Mouse (Mus musculus): ENCODE measurements around the gene Cyb561d1.

Cyb561d1 gene

GRCm38 (mm10) chr3:108200329-108201323 is at the start of gene Cyb561d1:
TSS of gene Cyb561d1 (minus strand) at chr3:108201212.
- peak; percentile 97 for DNase-seq (ENCODE audit: low read depth, low spot score)

GRCm38 (mm10) chr3:108246857-108247256 is 45.8 kb upstream of the Cyb561d1 start:
- DNase-seq (ENCODE audit: low read depth, low spot score) = no peak

GRCm38 (mm10) chr3:108241243-108241839 is 40.3 kb upstream of the Cyb561d1 start:
- no peak for DNase-seq (ENCODE audit: low read depth, low spot score)

GRCm38 (mm10) chr3:108237474-108238102 is 36.6 kb upstream of the Cyb561d1 start:
- DNase-seq (ENCODE audit: low read depth, low spot score) = peak; percentile 49

- DNase-seq (ENCODE audit: low read depth, low spot score) = no peak
Observed at GRCm38 (mm10) chr3:108231646-108232045, 30.6 kb upstream of the Cyb561d1 start.

- DNase-seq (ENCODE audit: low read depth, low spot score) = no peak
Observed at GRCm38 (mm10) chr3:108227521-108227920, 26.5 kb upstream of the Cyb561d1 start.

GRCm38 (mm10) chr3:108226558-108227350 is 25.7 kb upstream of the Cyb561d1 start, which contains the start of gene Sypl2:
TSS of gene Sypl2 (minus strand) at chr3:108226648.
- peak; percentile 72 for DNase-seq (ENCODE audit: low read depth, low spot score)

- no peak for DNase-seq (ENCODE audit: low read depth, low spot score)
Observed at GRCm38 (mm10) chr3:108225711-108226557, 24.9 kb upstream of the Cyb561d1 start.

- DNase-seq (ENCODE audit: low read depth, low spot score) = no peak
Observed at GRCm38 (mm10) chr3:108220661-108221060, 19.6 kb upstream of the Cyb561d1 start.

- peak; percentile 59 for DNase-seq (ENCODE audit: low read depth, low spot score)
Observed at GRCm38 (mm10) chr3:108214734-108215133, 13.7 kb upstream of the Cyb561d1 start.

GRCm38 (mm10) chr3:108212406-108212805 is 11.4 kb upstream of the Cyb561d1 start:
- no peak for DNase-seq (ENCODE audit: low read depth, low spot score)

GRCm38 (mm10) chr3:108211845-108212244 is 10.8 kb upstream of the Cyb561d1 start:
- DNase-seq (ENCODE audit: low read depth, low spot score) = no peak

GRCm38 (mm10) chr3:108210771-108211139 is 9.7 kb upstream of the Cyb561d1 start, which contains the start of gene Atxn7l2:
TSS of gene Atxn7l2 (minus strand) at chr3:108210934.
- peak; percentile 90 for DNase-seq (ENCODE audit: low read depth, low spot score)

GRCm38 (mm10) chr3:108209946-108210770 is 9.1 kb upstream of the Cyb561d1 start:
- DNase-seq (ENCODE audit: low read depth, low spot score) = peak; percentile 98

- DNase-seq (ENCODE audit: low read depth, low spot score) = no peak
Observed at GRCm38 (mm10) chr3:108209536-108209935, 8.5 kb upstream of the Cyb561d1 start.

GRCm38 (mm10) chr3:108209001-108209400 is 8.0 kb upstream of the Cyb561d1 start:
- DNase-seq (ENCODE audit: low read depth, low spot score) = no peak

- DNase-seq (ENCODE audit: low read depth, low spot score) = no peak
Observed at GRCm38 (mm10) chr3:108206731-108207375, 5.8 kb upstream of the Cyb561d1 start.

GRCm38 (mm10) chr3:108205601-108206000 is 4.6 kb upstream of the Cyb561d1 start:
- DNase-seq (ENCODE audit: low read depth, low spot score) = no peak

GRCm38 (mm10) chr3:108204470-108204869 is 3.5 kb upstream of the Cyb561d1 start:
- DNase-seq (ENCODE audit: low read depth, low spot score) = no peak
